Mouse (Mus musculus): Measurements from ENCODE around the gene Ppm1n. TPM values are rescaled to one million over a fixed set of nuclear protein-coding genes. Genes with fewer than 3 reads are reported as not detected.
A peak's percentile ranks its signal among the peaks of the same experiment; 100 is the strongest.

The Ppm1n gene
- polyA plus RNA-seq, 1 experiment from 2014 or later: not detected

DNA sequence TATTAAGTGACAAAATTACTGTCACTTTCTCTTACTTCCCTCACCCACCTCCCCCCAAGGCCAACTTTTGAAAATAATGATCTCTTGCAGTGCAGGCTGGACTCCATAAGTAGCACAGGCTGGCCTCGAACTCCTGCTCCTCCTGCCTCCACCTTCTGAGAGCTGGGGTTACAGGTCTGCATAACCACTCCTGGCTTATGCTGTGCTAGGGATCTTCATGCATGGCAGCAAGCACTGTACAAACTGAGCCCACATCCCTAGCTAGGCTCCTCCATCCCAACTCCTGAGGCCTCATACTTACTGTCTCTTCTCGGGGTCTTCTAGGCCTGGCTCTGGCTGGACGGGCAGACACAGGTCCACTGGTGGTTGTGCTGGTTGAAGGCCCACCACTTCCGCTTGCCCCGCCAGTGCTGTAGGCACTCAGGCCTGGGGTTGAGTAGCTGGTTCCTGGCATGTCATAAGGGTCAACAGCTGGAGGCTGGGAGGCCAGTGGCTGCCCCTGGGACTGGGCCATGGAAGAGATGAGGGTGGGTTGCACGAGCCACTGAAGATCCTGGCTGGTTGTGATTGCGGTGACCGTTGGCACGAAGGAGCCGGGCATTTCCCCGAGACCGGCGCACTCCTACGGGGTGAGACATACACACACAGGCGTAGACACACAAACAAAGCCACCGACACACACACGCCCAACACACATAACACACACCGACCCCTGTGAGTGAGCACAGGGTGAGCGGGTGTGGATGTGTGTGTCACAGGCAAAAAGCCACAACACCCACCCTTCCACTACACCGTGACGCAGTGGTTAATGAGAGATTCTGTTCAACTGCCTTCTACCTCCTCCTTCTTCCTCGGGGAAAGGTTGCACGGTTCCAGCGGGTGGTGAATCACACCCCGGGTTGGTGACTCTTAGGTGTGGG, 27.2 kb upstream of the Ppm1n start:
- H3K4me3 ChIP-seq: peak overlapping the region; percentile 67; the same call in 1 of the 2 replicates
- no peaks in the 10 kb centered on the region for H3K9me3 ChIP-seq
- H3K4me2 ChIP-seq (replicated peaks): peak overlapping the region; percentile 98
- peaks cover 23% of the 10 kb centered on the region for H3K4me1 ChIP-seq
- no peak for ATAC-seq (ENCODE audit: insufficient number of reproducible peaks, insufficient read depth, low FRiP score, low TSS enrichment)
- H3K36me3 ChIP-seq: no peaks in the 10 kb centered on the region
- 0 out of 2 replicates have a peak overlapping the region, but pooled peaks have one; percentile 37 for H3K9ac ChIP-seq
- H3K27ac ChIP-seq: no peak overlapping the region
- peaks cover 63% of the 10 kb centered on the region for H3K27me3 ChIP-seq
- WGBS: 64% methylated on average over 25 of the region's 25 CpGs

DNA sequence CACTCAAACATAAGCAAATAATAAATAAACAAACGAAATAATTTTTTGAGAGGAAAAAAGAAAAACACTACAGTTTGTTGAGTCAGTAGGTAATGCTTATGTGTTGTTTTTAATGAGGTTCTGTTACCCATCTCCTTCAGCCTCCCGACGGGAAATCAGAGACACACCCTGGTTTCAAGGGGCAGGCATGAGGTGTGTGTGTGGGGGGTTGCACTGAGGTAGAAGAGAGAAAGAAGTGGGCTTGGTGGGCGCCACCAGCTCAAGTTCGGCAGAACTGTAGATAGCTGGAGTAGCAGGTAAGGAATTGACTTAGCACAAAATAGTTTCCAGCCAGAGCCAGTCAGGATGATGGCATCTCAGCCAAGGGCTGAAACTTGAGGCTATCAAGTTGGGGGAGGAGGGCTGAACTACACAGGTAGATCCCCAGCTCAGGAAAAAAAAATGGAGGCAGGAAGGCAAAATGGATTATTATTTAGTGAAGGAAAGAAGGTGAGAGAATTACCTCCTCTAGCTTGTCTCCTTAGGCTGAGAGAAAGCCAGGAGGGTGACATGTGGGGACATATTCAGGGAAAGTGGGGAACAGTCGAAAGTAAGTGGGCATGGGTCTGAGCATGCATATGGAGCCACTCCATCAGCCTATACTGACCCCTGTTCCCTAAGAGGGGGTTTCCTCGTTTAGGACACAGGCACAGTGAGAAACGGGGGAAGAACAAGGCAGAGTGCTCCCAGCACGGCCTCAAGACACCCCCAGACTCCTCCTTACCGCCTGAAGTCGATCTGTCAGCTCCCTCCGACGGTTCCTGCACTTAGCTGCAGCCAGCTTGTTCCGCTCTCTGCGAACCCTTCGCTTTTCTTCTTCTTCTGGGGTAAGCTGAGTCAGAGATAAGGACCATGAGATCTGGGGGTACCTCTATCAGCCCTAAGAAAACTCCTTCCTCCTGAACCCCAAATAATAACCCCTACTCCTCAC, 26.2 kb upstream of the Ppm1n start:
- Histone ChIP-seq H3K27me3 (peaks cover 66% of the 10 kb centered on the region), H3K9me3 (no peaks in the 10 kb centered on the region), H3K4me1 (peaks cover 27% of the 10 kb centered on the region), H3K4me3 (no peak overlapping the region), H3K4me2 (replicated peaks) (no peak overlapping the region), H3K27ac (no peak overlapping the region), H3K9ac (no peak overlapping the region), H3K36me3 (no peaks in the 10 kb centered on the region)
- WGBS: 47% methylated on average over 16 of the region's 16 CpGs
- no peak for ATAC-seq (ENCODE audit: insufficient number of reproducible peaks, insufficient read depth, low FRiP score, low TSS enrichment)

DNA sequence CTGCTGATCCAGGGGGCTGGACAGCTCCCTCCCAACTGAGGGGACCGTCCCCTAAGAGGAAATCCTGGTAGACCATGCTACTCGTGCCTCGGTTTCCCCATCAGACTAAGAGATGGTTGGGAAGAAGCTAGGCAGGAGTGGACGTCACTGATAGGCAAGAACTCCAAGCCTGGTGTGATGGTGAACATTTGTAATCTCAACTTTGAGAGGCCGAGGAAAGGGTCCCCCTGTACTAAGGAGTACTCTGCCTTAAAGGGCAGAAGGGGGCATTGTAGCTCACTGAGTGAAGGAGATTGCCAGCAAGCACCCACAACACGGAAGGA, 25.5 kb upstream of the Ppm1n start:
- peak overlapping the region; percentile 45; the same call in 1 of the 2 replicates for H3K4me2 ChIP-seq (replicated peaks)
- peaks cover 66% of the 10 kb centered on the region for H3K27me3 ChIP-seq
- 9% methylated on average over 6 of the region's 6 CpGs for WGBS
- peaks cover 26% of the 10 kb centered on the region for H3K4me1 ChIP-seq
- no peak for ATAC-seq (ENCODE audit: insufficient number of reproducible peaks, insufficient read depth, low FRiP score, low TSS enrichment)
- H3K27ac ChIP-seq: no peak overlapping the region
- no peaks in the 10 kb centered on the region for H3K36me3 ChIP-seq
- peak overlapping the region; percentile 31 for H3K4me3 ChIP-seq
- no peak overlapping the region for H3K9ac ChIP-seq
- H3K9me3 ChIP-seq: no peaks in the 10 kb centered on the region

DNA sequence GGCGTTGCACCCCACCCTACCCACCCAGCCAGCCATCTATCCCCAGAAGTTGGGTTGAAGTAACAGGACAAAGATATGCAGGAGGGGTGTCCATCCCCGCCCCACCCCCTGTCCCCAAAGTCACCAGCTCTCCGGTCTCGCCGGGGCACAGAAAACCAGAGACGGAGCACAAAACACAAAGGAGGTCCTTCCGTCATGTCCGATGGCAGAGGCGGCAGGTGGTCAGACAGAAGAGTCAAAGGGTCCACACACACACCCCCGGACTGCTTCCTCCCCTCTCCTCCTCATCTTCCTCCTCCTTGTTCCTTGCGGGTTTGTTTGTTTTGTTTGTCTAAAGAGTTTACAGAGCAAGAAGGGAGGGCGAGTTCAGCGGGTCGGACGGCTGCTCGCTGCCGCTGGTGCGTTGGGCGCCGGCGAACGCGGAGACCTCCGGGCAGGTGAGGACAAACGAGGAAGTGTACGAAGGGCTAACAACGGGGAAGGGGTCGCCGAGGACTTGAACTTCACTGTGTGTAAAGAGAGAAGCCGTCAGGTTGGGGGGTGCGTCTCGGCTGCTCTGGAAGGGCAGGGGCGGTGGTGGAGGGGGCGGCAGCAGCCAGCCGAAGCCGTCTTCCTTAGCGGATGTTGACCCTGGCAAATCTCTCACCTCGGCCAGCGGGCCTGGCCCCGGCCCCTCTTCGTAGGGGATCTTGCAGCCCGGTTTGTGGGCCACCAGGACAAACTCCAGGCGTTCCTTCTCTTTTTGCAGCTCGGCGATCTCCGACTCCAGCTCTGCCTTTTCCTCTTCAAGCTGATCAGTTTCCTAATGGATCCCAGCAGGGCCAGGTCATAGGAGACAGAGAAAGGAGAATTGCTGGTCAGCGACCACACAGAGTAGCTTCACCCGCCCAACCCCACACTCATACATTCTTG, 24.9 kb upstream of the Ppm1n start:
- Histone ChIP-seq H3K4me2 (replicated peaks) (peak overlapping the region; percentile 45), H3K4me1 (peaks cover 27% of the 10 kb centered on the region), H3K36me3 (no peaks in the 10 kb centered on the region), H3K9ac (no peak overlapping the region), H3K9me3 (no peaks in the 10 kb centered on the region), H3K4me3 (peak overlapping the region; percentile 31), H3K27ac (no peak overlapping the region), H3K27me3 (peaks cover 66% of the 10 kb centered on the region)
- ATAC-seq (ENCODE audit: insufficient number of reproducible peaks, insufficient read depth, low FRiP score, low TSS enrichment): no peak
- 2% methylated on average over 48 of the region's 48 CpGs for WGBS

DNA sequence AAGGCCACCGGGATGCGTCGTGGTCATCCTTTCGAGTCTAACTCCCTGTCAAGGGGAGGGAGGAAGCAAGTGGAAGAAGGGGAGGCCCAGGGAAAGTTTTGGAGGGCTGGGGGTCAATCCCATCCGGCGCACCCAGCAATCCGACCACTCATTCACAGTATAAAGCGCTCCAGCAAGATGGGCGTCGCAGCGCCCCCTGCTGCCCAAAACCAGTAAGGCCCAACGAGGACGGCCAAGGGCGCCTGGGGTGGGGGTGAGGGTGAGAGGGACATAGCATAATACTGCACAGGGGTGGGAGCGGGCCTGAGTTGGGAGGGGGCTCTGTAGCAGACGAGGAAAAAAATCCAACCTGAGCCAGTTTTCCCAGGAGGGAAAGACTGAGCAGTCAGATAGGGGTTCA, 23.9 kb upstream of the Ppm1n start:
- H3K36me3 ChIP-seq: no peaks in the 10 kb centered on the region
- 1% methylated on average over 16 of the region's 16 CpGs for WGBS
- peak overlapping the region; percentile 31 for H3K4me3 ChIP-seq
- no peaks in the 10 kb centered on the region for H3K9me3 ChIP-seq
- H3K27ac ChIP-seq: no peak overlapping the region
- peaks cover 21% of the 10 kb centered on the region for H3K4me1 ChIP-seq
- H3K9ac ChIP-seq: 0 out of 2 replicates have a peak overlapping the region, but pooled peaks have one; percentile 1
- no peak for ATAC-seq (ENCODE audit: insufficient number of reproducible peaks, insufficient read depth, low FRiP score, low TSS enrichment)
- H3K27me3 ChIP-seq: peaks cover 60% of the 10 kb centered on the region
- H3K4me2 ChIP-seq (replicated peaks): peak overlapping the region; percentile 45

DNA sequence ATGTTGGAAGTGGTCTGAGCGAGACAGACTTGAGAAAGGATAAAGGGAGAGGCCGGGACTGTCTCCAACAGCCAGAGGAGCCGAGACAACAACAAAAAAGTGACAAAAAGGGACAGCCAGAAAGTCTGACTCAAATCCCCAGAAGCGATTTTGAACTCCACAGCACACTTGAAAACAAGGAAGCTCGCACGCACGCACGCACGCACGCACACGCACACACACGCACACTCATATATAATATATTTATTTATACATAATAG, 23.1 kb upstream of the Ppm1n start:
- Histone ChIP-seq H3K27ac (no peak overlapping the region), H3K9me3 (no peaks in the 10 kb centered on the region), H3K4me3 (no peak overlapping the region), H3K27me3 (peaks cover 60% of the 10 kb centered on the region), H3K4me2 (replicated peaks) (no peak overlapping the region), H3K4me1 (peaks cover 20% of the 10 kb centered on the region), H3K9ac (no peak overlapping the region), H3K36me3 (no peaks in the 10 kb centered on the region)
- WGBS: 75% methylated on average over 12 of the region's 12 CpGs
- no peak for ATAC-seq (ENCODE audit: insufficient number of reproducible peaks, insufficient read depth, low FRiP score, low TSS enrichment)

DNA sequence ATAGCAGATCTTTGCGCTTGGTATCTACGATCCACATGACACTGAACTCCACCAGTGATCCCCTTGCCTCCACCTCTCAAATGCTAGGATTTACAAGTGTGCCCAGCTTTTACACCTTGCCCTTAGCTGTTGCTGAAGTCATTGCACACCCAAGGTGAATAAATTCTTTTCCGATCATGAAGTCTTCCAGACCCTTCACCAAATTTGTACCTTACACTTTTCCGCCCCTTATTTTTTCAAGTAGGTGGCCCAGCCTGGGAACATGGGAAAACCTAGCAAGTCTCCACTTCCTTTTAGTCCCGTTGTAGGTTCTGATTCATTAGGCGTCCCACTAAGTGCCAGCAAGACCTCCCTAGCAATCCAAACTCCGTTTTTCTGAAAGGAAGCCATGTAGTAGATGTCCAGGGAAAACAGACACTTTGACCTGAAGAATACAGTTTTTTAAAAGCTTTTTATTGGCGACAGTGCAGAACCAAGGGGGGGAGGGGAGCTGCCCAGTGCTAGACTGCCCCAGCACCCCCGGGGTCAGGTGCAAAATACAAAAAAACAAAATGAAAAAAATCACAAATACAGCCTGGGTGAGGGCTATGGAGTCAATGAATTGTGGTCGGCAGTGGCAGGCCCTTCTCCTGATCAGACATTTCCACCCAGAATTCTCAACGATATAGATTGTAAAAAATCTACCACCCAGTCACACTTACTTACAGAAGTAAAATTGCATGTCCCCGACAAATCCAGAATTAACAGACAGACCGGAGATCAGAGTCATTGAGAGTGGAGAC, 22.6 kb upstream of the Ppm1n start:
- Histone ChIP-seq H3K36me3 (no peaks in the 10 kb centered on the region), H3K9ac (0 out of 2 replicates have a peak overlapping the region, but pooled peaks have one; percentile 19), H3K4me2 (replicated peaks) (0 out of 2 replicates have a peak overlapping the region, but pooled peaks have one; percentile 43), H3K27ac (no peak overlapping the region), H3K27me3 (peaks cover 60% of the 10 kb centered on the region), H3K4me1 (peaks cover 15% of the 10 kb centered on the region), H3K9me3 (no peaks in the 10 kb centered on the region), H3K4me3 (peak overlapping the region; percentile 23; the same call in 1 of the 2 replicates)
- no peak for ATAC-seq (ENCODE audit: insufficient number of reproducible peaks, insufficient read depth, low FRiP score, low TSS enrichment)
- WGBS: 49% methylated on average over 13 of the region's 13 CpGs

DNA sequence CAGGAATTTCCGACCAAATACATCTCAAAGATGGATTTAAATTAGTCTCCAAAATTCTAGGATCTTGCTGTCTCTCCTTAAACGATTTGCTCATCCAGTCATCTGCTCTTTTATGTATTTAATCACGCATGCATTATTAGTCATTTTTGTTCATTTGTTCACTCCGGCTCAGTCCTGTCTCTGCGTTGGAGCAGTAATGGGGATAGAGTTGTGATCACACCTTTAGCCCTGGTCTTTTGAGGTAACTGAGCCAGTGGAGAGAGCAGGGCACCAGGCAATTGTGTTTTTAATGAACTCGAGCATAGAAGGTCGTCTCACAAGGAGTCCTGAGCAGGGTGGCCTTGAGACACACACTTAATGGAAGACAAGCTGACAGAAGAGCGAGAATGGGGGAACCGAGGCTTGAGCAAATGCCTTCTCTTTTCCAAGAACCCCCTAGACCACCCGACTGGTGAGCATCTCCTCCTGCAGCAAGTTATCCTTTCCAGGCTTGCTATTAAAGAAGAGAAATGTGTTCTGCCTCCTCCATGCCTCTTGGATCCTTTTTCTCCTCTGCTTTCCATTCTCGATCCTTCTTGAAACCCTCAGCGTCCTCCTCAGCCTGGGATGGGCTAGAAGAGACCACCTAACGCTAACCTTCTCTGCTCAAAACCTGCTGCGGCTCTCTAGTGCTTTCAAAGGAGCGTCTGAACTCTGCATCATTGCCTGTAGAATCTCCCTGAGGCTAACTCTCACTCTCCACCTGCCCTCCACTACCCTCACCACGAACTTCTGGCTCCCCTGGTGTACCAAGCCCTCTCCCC, 21.8 kb upstream of the Ppm1n start:
- no peak for ATAC-seq (ENCODE audit: insufficient number of reproducible peaks, insufficient read depth, low FRiP score, low TSS enrichment)
- Histone ChIP-seq H3K27ac (no peak overlapping the region), H3K4me1 (peaks cover 15% of the 10 kb centered on the region), H3K9ac (peak overlapping the region; percentile 19), H3K27me3 (peaks cover 53% of the 10 kb centered on the region), H3K9me3 (no peaks in the 10 kb centered on the region), H3K36me3 (no peaks in the 10 kb centered on the region), H3K4me2 (replicated peaks) (peak overlapping the region; percentile 43), H3K4me3 (peak overlapping the region; percentile 23)
- WGBS: 11% methylated on average over 16 of the region's 16 CpGs

DNA sequence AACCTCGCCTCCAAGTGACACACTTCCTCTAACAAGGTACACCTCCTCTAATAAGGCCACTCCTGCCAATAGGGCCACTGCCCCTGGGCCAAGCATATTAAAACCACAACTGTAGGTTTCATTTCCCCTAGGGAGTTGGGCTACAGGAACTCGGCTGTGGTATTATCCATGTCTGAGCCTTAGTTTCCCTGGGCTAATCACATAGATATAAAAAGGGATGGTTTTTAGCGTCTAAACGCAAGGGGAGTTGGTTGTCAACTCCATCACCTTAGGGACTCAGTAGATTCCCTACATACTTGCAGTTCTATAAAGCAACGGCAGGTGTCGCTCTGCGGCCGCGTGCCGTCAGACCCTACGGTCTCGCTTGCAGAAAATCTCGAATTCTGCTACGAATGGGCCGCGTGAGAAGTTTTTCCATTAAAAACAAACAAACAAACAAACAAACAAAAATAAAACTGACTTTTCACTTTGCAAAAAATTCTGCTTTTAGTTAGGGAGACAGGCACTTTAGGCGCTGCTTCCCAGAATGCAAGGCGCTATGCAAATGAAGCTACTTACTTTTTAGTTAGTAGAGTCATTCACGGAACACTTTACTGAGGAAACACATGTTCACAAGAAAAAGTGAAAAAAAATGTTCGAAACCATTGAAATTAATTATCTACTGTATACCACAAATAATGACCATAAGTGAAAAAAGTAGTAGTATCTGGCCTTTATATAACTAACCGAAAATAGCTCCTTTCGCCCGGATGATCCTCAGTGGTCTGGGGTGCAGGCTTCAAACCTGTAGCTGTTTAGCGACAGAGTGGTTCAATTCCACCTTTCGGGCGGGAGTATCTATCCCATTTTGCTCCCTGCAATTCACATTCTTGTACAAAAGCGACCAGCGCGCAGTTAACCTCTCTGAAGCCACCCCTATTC, 20.9 kb upstream of the Ppm1n start:
- H3K9me3 ChIP-seq: no peaks in the 10 kb centered on the region
- no peaks in the 10 kb centered on the region for H3K36me3 ChIP-seq
- no peak overlapping the region for H3K27ac ChIP-seq
- H3K4me3 ChIP-seq: peak overlapping the region; percentile 42
- H3K27me3 ChIP-seq: peaks cover 44% of the 10 kb centered on the region
- peak overlapping the region; percentile 4; the same call in 1 of the 2 replicates for H3K9ac ChIP-seq
- peak overlapping the region; percentile 43 for H3K4me2 ChIP-seq (replicated peaks)
- peak; percentile 83 for ATAC-seq (ENCODE audit: insufficient number of reproducible peaks, insufficient read depth, low FRiP score, low TSS enrichment)
- peaks cover 15% of the 10 kb centered on the region for H3K4me1 ChIP-seq
- under 1% methylated on average over 29 of the region's 29 CpGs for WGBS

Data from embryonic facial prominence, embryonic 12.5 days (tissue).